Mouse (Mus musculus): ENCODE results near the gene Clns1a. TPM values are rescaled to one million over a fixed set of nuclear protein-coding genes. Genes with fewer than 3 reads are reported as not detected.

Gene Clns1a
- polyA plus RNA-seq, 1 experiment from 2014 or later, result 65.2 TPM

- Histone ChIP-seq H3K27me3 (replicated peaks; ENCODE audit: control insufficient read depth, insufficient read depth, low read length) (no peaks in the 10 kb centered on the region), H3K4me2 (replicated peaks; ENCODE audit: low read depth) (peak overlapping the region; percentile 60), H3K9me3 (ENCODE audit: control insufficient read depth) (no peaks in the 10 kb centered on the region), H3K4me1 (replicated peaks; ENCODE audit: control insufficient read depth, insufficient read depth, low read length) (no peaks in the 10 kb centered on the region), H3K4me3 (ENCODE audit: low read depth, low read length) (peak overlapping the region; percentile 21), H3K9ac (ENCODE audit: low read depth, low read length) (peak overlapping the region; percentile 50), H3K36me3 (ENCODE audit: control insufficient read depth, insufficient read depth) (no peaks in the 10 kb centered on the region), H3K27ac (ENCODE audit: low read depth, low read length) (peak overlapping the region; percentile 68)
- 0 out of 2 replicates have a peak, but pooled peaks have one; percentile 3 for TF ChIP-seq CTCF (IDR thresholded peaks at IDR 0.05; ENCODE audit: low read depth)
- peak; percentile 53; the same call in 1 of the 2 replicates for ATAC-seq
- WGBS, result 37% methylated on average over 19 of the region's 19 CpGs
Measured at GRCm38 (mm10) chr7:97749207-97750190, 53.1 kb downstream of the Clns1a start.

DNA sequence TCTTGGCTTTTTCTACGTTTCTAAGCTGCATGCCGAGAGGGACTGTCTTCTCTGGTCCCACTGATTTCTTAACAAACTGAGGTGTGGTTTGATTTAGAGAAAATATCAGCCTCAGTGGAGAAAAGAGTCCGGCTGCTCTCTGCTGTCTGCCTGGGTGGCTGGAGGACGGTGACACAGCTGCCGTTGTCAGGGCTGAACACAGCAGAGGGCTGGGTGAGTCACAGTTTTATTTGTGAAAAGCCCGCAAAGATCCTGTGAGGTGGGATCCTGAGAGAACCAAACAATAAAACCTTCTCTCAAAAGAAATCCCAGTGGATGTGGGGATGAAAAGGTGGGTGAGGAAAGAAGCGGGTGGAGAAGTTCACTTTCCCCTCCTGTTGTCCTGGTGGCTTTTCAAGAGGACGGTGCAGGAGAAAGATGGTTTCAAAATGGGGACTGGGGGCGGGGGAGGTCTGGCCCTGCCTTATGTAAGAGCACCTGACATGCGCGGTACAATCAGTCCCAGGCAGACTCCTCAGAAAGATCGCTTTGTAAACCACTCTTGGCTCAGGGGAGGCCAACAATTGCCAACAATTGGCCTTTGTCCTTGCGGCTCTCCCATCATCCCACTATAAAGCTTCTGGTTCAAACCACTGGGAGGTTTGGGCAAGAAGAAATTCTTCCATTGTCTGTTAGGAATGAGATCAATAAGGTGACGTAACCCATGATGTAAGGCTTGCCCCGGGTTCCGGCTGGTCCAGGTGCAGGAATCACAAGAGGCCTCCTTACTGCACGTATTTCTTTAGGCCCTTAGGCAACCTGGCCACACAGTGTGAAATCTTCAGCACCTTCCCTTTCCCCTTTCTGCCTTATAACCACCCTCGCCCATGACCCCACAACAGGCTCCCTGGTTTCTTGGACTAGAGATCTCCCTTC is 60.8 kb downstream of the Clns1a start:
- no peak for TF ChIP-seq CTCF (IDR thresholded peaks at IDR 0.05; ENCODE audit: low read depth)
- no peaks in the 10 kb centered on the region for H3K27me3 ChIP-seq (replicated peaks; ENCODE audit: control insufficient read depth, insufficient read depth, low read length)
- no peaks in the 10 kb centered on the region for H3K4me1 ChIP-seq (replicated peaks; ENCODE audit: control insufficient read depth, insufficient read depth, low read length)
- peak overlapping the region; percentile 17; the same call in 1 of the 2 replicates for H3K4me2 ChIP-seq (replicated peaks; ENCODE audit: low read depth)
- no peak overlapping the region for H3K27ac ChIP-seq (ENCODE audit: low read depth, low read length)
- no peak overlapping the region for H3K4me3 ChIP-seq (ENCODE audit: low read depth, low read length)
- ATAC-seq, result peak; percentile 59
- WGBS, result 50% methylated on average over 18 of the region's 18 CpGs
- no peak overlapping the region for H3K9ac ChIP-seq (ENCODE audit: low read depth, low read length)
- H3K9me3 ChIP-seq (ENCODE audit: control insufficient read depth), result no peaks in the 10 kb centered on the region
- no peaks in the 10 kb centered on the region for H3K36me3 ChIP-seq (ENCODE audit: control insufficient read depth, insufficient read depth)

- Histone ChIP-seq H3K27me3 (replicated peaks; ENCODE audit: control insufficient read depth, insufficient read depth, low read length) (no peaks in the 10 kb centered on the region), H3K27ac (ENCODE audit: low read depth, low read length) (no peak overlapping the region), H3K4me2 (replicated peaks; ENCODE audit: low read depth) (no peak overlapping the region), H3K4me1 (replicated peaks; ENCODE audit: control insufficient read depth, insufficient read depth, low read length) (peaks cover 6% of the 10 kb centered on the region; the same call in 1 of the 2 replicates), H3K9ac (ENCODE audit: low read depth, low read length) (no peak overlapping the region), H3K4me3 (ENCODE audit: low read depth, low read length) (no peak overlapping the region), H3K9me3 (ENCODE audit: control insufficient read depth) (no peaks in the 10 kb centered on the region), H3K36me3 (ENCODE audit: control insufficient read depth, insufficient read depth) (no peaks in the 10 kb centered on the region)
- ATAC-seq, result no peak
- no peak for TF ChIP-seq CTCF (IDR thresholded peaks at IDR 0.05; ENCODE audit: low read depth)
- WGBS, result 83% methylated on average over 11 of the region's 11 CpGs
Measured at GRCm38 (mm10) chr7:97764591-97764990, 68.2 kb downstream of the Clns1a start.

DNA sequence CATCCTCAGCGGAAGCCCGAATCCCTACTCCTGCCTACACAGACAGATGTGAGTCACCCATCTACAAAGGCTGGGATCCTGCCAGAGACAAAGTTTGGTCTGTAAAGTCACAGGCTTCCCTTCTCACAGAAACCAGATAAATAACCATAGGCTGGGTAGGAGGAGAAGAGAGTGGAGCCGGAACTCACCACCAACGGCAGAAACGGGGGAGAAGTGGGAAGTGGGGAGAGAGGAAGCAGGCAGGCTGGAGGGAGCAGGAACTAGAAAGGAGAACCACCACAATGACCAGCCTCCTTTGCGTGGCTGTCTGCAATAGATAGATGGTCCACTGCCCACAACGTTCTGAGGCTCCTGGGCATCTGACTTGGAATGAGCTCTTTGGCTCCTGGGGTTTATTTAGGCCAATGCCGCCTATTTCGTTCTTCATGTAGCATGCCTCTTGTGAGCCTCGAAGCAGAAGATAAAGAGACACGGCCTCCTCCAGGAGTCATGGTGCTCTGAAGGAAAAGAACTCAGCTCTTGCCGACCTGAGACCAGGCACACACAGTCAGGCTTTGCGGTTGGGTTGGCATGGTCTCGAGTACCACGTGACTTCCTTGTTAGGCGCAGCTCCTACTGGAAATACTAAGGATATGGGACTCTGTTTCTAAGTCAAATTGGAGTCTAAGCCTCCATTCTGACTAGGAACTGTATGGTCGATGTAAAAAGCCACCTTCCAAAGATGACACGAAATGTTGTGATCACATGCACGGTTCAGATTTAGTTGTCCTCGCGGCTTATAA is 68.9 kb downstream of the Clns1a start:
- no peak for ATAC-seq
- H3K4me2 ChIP-seq (replicated peaks; ENCODE audit: low read depth), result no peak overlapping the region
- no peak for TF ChIP-seq CTCF (IDR thresholded peaks at IDR 0.05; ENCODE audit: low read depth)
- H3K27ac ChIP-seq (ENCODE audit: low read depth, low read length), result no peak overlapping the region
- H3K27me3 ChIP-seq (replicated peaks; ENCODE audit: control insufficient read depth, insufficient read depth, low read length), result no peaks in the 10 kb centered on the region
- WGBS, result 82% methylated on average over 21 of the region's 21 CpGs
- no peaks in the 10 kb centered on the region for H3K36me3 ChIP-seq (ENCODE audit: control insufficient read depth, insufficient read depth)
- H3K4me3 ChIP-seq (ENCODE audit: low read depth, low read length), result no peak overlapping the region
- H3K4me1 ChIP-seq (replicated peaks; ENCODE audit: control insufficient read depth, insufficient read depth, low read length), result peaks cover 6% of the 10 kb centered on the region; the same call in 1 of the 2 replicates
- no peaks in the 10 kb centered on the region for H3K9me3 ChIP-seq (ENCODE audit: control insufficient read depth)
- no peak overlapping the region for H3K9ac ChIP-seq (ENCODE audit: low read depth, low read length)

DNA sequence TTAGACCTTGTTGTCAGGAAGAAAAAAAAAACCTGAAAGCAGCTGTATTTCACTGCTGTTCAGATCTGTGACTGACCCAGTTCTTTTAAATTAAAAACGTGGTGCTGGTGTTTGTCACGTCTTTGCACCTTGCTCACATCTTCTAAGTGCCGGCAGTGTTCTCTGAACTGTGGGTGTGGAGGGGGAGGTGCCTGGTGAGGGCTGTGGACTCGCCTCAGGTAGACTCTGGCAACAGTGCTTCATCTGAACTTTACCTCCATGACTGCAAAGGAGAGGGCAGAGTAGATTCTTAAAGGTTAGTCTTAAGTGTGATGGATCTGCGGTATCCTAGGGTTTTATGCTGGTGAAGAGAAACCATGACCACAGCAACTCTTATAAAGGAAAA is 69.5 kb downstream of the Clns1a start:
- no peak for TF ChIP-seq CTCF (IDR thresholded peaks at IDR 0.05; ENCODE audit: low read depth)
- Histone ChIP-seq H3K9ac (ENCODE audit: low read depth, low read length) (no peak overlapping the region), H3K4me2 (replicated peaks; ENCODE audit: low read depth) (peak overlapping the region; percentile 45), H3K36me3 (ENCODE audit: control insufficient read depth, insufficient read depth) (no peaks in the 10 kb centered on the region), H3K27ac (ENCODE audit: low read depth, low read length) (peak overlapping the region; percentile 70; the same call in 1 of the 2 replicates), H3K4me3 (ENCODE audit: low read depth, low read length) (no peak overlapping the region), H3K9me3 (ENCODE audit: control insufficient read depth) (no peaks in the 10 kb centered on the region), H3K27me3 (replicated peaks; ENCODE audit: control insufficient read depth, insufficient read depth, low read length) (no peaks in the 10 kb centered on the region), H3K4me1 (replicated peaks; ENCODE audit: control insufficient read depth, insufficient read depth, low read length) (peaks cover 6% of the 10 kb centered on the region; the same call in 1 of the 2 replicates)
- ATAC-seq, result peak; percentile 68
- 45% methylated on average over 5 of the region's 5 CpGs for WGBS
